Mouse (Mus musculus) spleen, adult 10 weeks (tissue): Measurements from ENCODE around the gene Sf3b1. TPM values are rescaled to one million over a fixed set of nuclear protein-coding genes. Genes with fewer than 3 reads are reported as not detected.

Experiments used
- polyA plus RNA-seq: library from polyadenylated mRNA; stranded (reverse); fragments of 350-450 nt; fragmentation: Illumina TruSeq; extraction: RNeasy Lipid Tissue Mini Kit (QIAGEN cat#74804); gene quantifications from one replicate; pipeline ENCODE4 v1.2.3, GENCODE M21; 2015; ENCODE audit warnings: low replicate concordance; ENCODE audit not compliant: insufficient read depth

Gene Sf3b1
- polyA plus RNA-seq = 631 TPM

DNA sequence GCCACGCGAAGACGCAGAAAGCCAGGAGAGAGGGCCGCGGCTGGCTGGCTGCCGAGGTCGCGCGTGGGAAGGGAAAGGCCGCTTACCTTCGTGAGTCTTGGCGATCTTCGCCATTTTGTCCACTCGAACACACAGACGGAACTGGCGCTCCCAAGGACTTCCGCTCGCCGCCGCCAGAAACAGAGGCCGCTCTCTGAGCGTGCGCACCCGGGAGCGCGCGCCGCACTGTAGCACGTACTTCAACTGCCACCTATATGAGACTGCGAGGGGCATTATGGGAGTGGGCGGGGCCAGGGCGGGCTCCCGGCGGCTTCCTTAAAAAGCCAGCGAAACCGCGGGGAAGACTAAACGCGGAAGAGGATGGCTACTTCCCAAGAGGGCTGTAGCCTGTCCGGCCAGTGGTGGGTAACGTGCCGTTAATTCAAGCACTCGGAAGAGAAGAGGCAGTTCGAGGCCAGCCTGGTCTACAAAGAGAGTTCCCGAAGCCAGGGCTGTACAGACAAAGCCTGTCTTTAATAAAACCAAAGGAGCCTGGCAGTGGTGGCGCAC, at the start of gene Sf3b1:
Gene Sf3b1 (minus strand): TSS at position 229 of the 549 bp plus-strand sequence.

GRCm38 (mm10) chr1:55052355-55052953, 25.2 kb upstream of the Sf3b1 start, which contains the start of gene Coq10b:
Coq10b (plus strand) TSS chr1:55052770.

Other genes with a start within 250 kb of the Sf3b1 start
- 224 TPM for gene Ankrd44, start 101.1 kb downstream of the Sf3b1 start, polyA plus RNA-seq
- gene Coq10b, start 25.3 kb upstream of the Sf3b1 start, polyA plus RNA-seq = 28.9 TPM
- gene Hspe1, start 60.7 kb upstream of the Sf3b1 start, polyA plus RNA-seq = 326 TPM
- gene Hspd1, start 60.8 kb upstream of the Sf3b1 start, polyA plus RNA-seq = 236 TPM
- gene Mob4, start 103.8 kb upstream of the Sf3b1 start, polyA plus RNA-seq = 88.3 TPM
- 8.1 TPM for gene Rftn2, start 199.3 kb upstream of the Sf3b1 start, polyA plus RNA-seq
- gene Mars2, start 209.7 kb upstream of the Sf3b1 start, polyA plus RNA-seq = 11.6 TPM